Mouse (Mus musculus): ENCODE measurements at regions not wholly inside any gene's neighbourhood (a gene's known extent, or its start where the extent isn't known, plus 50 kb on each side); places are given as distances from the start of the nearest gene placed in this dataset.

GRCm38 (mm10) chr4:83973162-83973561 is 447.8 kb downstream of the Ccdc171 start:
- TF ChIP-seq USF2 (conservative IDR thresholded peaks at IDR 0.05; ENCODE audit: low read depth, low read length): no peak
- no peak for TF ChIP-seq ELF1 (IDR thresholded peaks at IDR 0.05; ENCODE audit: low read depth, low read length)
- TF ChIP-seq NRF1 (IDR thresholded peaks at IDR 0.05; ENCODE audit: low read depth, low read length): no peak
- no peak for TF ChIP-seq RCOR1 (conservative IDR thresholded peaks at IDR 0.05; ENCODE audit: low read depth, low read length)
- no peak for TF ChIP-seq CTCF (conservative IDR thresholded peaks at IDR 0.05 in 1 of 2, IDR thresholded peaks at IDR 0.05 in 1 of 2; ENCODE audit: low read depth in 2 of 2, low read length in 2 of 2)
- no peak for TF ChIP-seq JUN (IDR thresholded peaks at IDR 0.05; ENCODE audit: insufficient read depth, low read depth, low read length)
- no peak for TF ChIP-seq MAFK (IDR thresholded peaks at IDR 0.05; ENCODE audit: insufficient replicate concordance, low read length)
- TF ChIP-seq POLR2A (IDR thresholded peaks at IDR 0.05; ENCODE audit: low read depth, low read length): no peak
- TF ChIP-seq MYC (IDR thresholded peaks at IDR 0.05; ENCODE audit: low read depth, low read length): no peak
- TF ChIP-seq SMC3 (IDR thresholded peaks at IDR 0.05; ENCODE audit: low read depth, low read length): no peak
- no peak for TF ChIP-seq EP300 (IDR thresholded peaks at IDR 0.05; ENCODE audit: low read length)
- TF ChIP-seq USF1 (IDR thresholded peaks at IDR 0.05; ENCODE audit: low read depth, low read length): no peak
- TF ChIP-seq ZNF384 (IDR thresholded peaks at IDR 0.05; ENCODE audit: low read depth, low read length): no peak
- no peak for TF ChIP-seq UBTF (IDR thresholded peaks at IDR 0.05; ENCODE audit: low read depth, low read length)
- TF ChIP-seq JUND (conservative IDR thresholded peaks at IDR 0.05; ENCODE audit: low read depth, low read length): no peak
- no peak for TF ChIP-seq ZC3H11A (IDR thresholded peaks at IDR 0.05; ENCODE audit: low read depth, low read length)
- no peaks in the 10 kb centered on the region for H3K36me3 ChIP-seq (replicated peaks in 1 of 2; ENCODE audit: control insufficient read depth in 1 of 2, insufficient read depth in 1 of 2, low read length in 1 of 2)

GRCm38 (mm10) chr4:83974214-83975012 is 449.1 kb downstream of the Ccdc171 start:
- H3K9ac ChIP-seq (ENCODE audit: insufficient read depth, low read depth): no peak overlapping the region
- no peaks in the 10 kb centered on the region for H3K4me1 ChIP-seq (ENCODE audit: control insufficient read depth in 1 of 2, insufficient read depth in 2 of 2)
- in situ Hi-C loops (cut with MboI; ENCODE audit: low pct_ligation_motif_present, low pct_unique_long_range_greater_than_20kb, low sequenced_read_pairs): no loop called here

More at GRCm38 (mm10) chr4:83973162-83973561, 447.8 kb downstream of the Ccdc171 start:
- in situ Hi-C loops (cut with MboI; ENCODE audit: low pct_ligation_motif_present, low pct_unique_long_range_greater_than_20kb, low sequenced_read_pairs) (no loop called here), dilution Hi-C loops (cut with MboI; ENCODE audit: extremely low pct_ligation_motif_present, extremely low pct_unique_long_range_greater_than_20kb, low sequenced_read_pairs) (no loop called here)
- H3K27me3 ChIP-seq (replicated peaks): no peaks in the 10 kb centered on the region
- H3K4me1 ChIP-seq (ENCODE audit: control insufficient read depth in 1 of 2, insufficient read depth in 2 of 2): no peaks in the 10 kb centered on the region
- no peak for DNase-seq (ENCODE audit: extremely low read depth)
- H3K4me3 ChIP-seq (replicated peaks in 1 of 3; ENCODE audit: low read depth in 2 of 3, low read length in 2 of 3, poor library complexity in 1 of 3): no peak overlapping the region
- no peak overlapping the region for H3K4me2 ChIP-seq (ENCODE audit: insufficient read depth, low read depth, poor library complexity, severe bottlenecking)
- no peaks in the 10 kb centered on the region for H3K79me2 ChIP-seq (replicated peaks; ENCODE audit: control insufficient read depth, extremely low read depth, insufficient read depth, poor library complexity, severe bottlenecking)
- no peak overlapping the region for H3K27ac ChIP-seq (ENCODE audit: insufficient read depth, low read depth)
- H3K9ac ChIP-seq (ENCODE audit: insufficient read depth, low read depth): no peak overlapping the region
- peaks cover 43% of the 10 kb centered on the region for H3K9me3 ChIP-seq (replicated peaks; ENCODE audit: low read length)

More at GRCm38 (mm10) chr4:83974214-83975012, 449.1 kb downstream of the Ccdc171 start:
- dilution Hi-C loops (cut with MboI; ENCODE audit: extremely low pct_ligation_motif_present, extremely low pct_unique_long_range_greater_than_20kb, low sequenced_read_pairs): no loop called here
- Histone ChIP-seq H3K9me3 (replicated peaks; ENCODE audit: low read length) (peaks cover 46% of the 10 kb centered on the region), H3K4me3 (replicated peaks in 1 of 3; ENCODE audit: low read depth in 2 of 3, low read length in 2 of 3, poor library complexity in 1 of 3) (no peak overlapping the region), H3K27me3 (replicated peaks) (no peaks in the 10 kb centered on the region), H3K4me2 (ENCODE audit: insufficient read depth, low read depth, poor library complexity, severe bottlenecking) (no peak overlapping the region), H3K27ac (ENCODE audit: insufficient read depth, low read depth) (no peak overlapping the region), H3K36me3 (replicated peaks in 1 of 2; ENCODE audit: control insufficient read depth in 1 of 2, insufficient read depth in 1 of 2, low read length in 1 of 2) (no peaks in the 10 kb centered on the region), H3K79me2 (replicated peaks; ENCODE audit: control insufficient read depth, extremely low read depth, insufficient read depth, poor library complexity, severe bottlenecking) (no peaks in the 10 kb centered on the region)
- no peak for DNase-seq (ENCODE audit: extremely low read depth)
- TF ChIP-seq MXI1 (IDR thresholded peaks at IDR 0.05; ENCODE audit: low read depth, low read length): no peak
- TF ChIP-seq IRF4 (IDR thresholded peaks at IDR 0.05; ENCODE audit: low read depth, low read length): no peak
- TF ChIP-seq NELFE (IDR thresholded peaks at IDR 0.05; ENCODE audit: low read depth, low read length): no peak
- no peak for TF ChIP-seq MAZ (IDR thresholded peaks at IDR 0.05; ENCODE audit: low read depth, low read length)
- TF ChIP-seq RCOR1 (conservative IDR thresholded peaks at IDR 0.05; ENCODE audit: low read depth, low read length): no peak
- TF ChIP-seq MYC (IDR thresholded peaks at IDR 0.05; ENCODE audit: low read depth, low read length): no peak
- no peak for TF ChIP-seq HCFC1 (IDR thresholded peaks at IDR 0.05; ENCODE audit: low read depth, low read length)
- TF ChIP-seq RAD21 (IDR thresholded peaks at IDR 0.05; ENCODE audit: low read depth, low read length): no peak
- no peak for TF ChIP-seq TBP (conservative IDR thresholded peaks at IDR 0.05; ENCODE audit: low read depth, low read length)
- no peak for TF ChIP-seq EP300 (IDR thresholded peaks at IDR 0.05; ENCODE audit: low read length)
- TF ChIP-seq CTCF (conservative IDR thresholded peaks at IDR 0.05 in 1 of 2, IDR thresholded peaks at IDR 0.05 in 1 of 2; ENCODE audit: low read depth in 2 of 2, low read length in 2 of 2): no peak
- no peak for TF ChIP-seq SIN3A (IDR thresholded peaks at IDR 0.05; ENCODE audit: low read length)
- TF ChIP-seq ZKSCAN1 (IDR thresholded peaks at IDR 0.05; ENCODE audit: borderline replicate concordance, low read depth, low read length): no peak
- TF ChIP-seq USF1 (IDR thresholded peaks at IDR 0.05; ENCODE audit: low read depth, low read length): no peak
- TF ChIP-seq TCF12 (IDR thresholded peaks at IDR 0.05; ENCODE audit: low read depth, low read length): no peak
